Mouse (Mus musculus): ENCODE results near the gene Foxd3. TPM values are rescaled to one million over a fixed set of nuclear protein-coding genes. Genes with fewer than 3 reads are reported as not detected.

Foxd3 gene
- polyA plus RNA-seq, 1 experiment from 2014 or later = 0.07 TPM

- H3K9me3 ChIP-seq (ENCODE audit: control insufficient read depth, low read length) = no peaks in the 10 kb centered on the region
- no peak overlapping the region for H3K27ac ChIP-seq (ENCODE audit: low read depth, low read length)
- H3K9ac ChIP-seq (ENCODE audit: low read depth, low read length) = no peak overlapping the region
- DNase-seq (ENCODE audit: low spot score) (no peak), ATAC-seq (replicated peaks; ENCODE audit: low FRiP score) (no peak)
- no peaks in the 10 kb centered on the region for H3K36me3 ChIP-seq (ENCODE audit: control insufficient read depth, insufficient read depth, low read length)
- 30% methylated on average over 3 of the region's 3 CpGs for WGBS
- H3K4me1 ChIP-seq (replicated peaks; ENCODE audit: control insufficient read depth, insufficient read depth, low read length) = no peaks in the 10 kb centered on the region
- no peak overlapping the region for H3K4me2 ChIP-seq
- no peak overlapping the region for H3K4me3 ChIP-seq (ENCODE audit: low read depth, low read length)
- no peaks in the 10 kb centered on the region for H3K27me3 ChIP-seq (replicated peaks; ENCODE audit: control insufficient read depth, insufficient read depth, low read length)
Measured at GRCm38 (mm10) chr4:99641920-99642319, 14.2 kb upstream of the Foxd3 start.

- no peak overlapping the region for H3K27ac ChIP-seq (ENCODE audit: low read depth, low read length)
- H3K4me3 ChIP-seq (ENCODE audit: low read depth, low read length) = no peak overlapping the region
- no peaks in the 10 kb centered on the region for H3K9me3 ChIP-seq (ENCODE audit: control insufficient read depth, low read length)
- WGBS = 74% methylated on average over 4 of the region's 4 CpGs
- H3K27me3 ChIP-seq (replicated peaks; ENCODE audit: control insufficient read depth, insufficient read depth, low read length) = peaks cover 32% of the 10 kb centered on the region
- no peak overlapping the region for H3K4me2 ChIP-seq
- ATAC-seq (replicated peaks; ENCODE audit: low FRiP score) = no peak
- no peak overlapping the region for H3K9ac ChIP-seq (ENCODE audit: low read depth, low read length)
- no peaks in the 10 kb centered on the region for H3K36me3 ChIP-seq (ENCODE audit: control insufficient read depth, insufficient read depth, low read length)
- no peaks in the 10 kb centered on the region for H3K4me1 ChIP-seq (replicated peaks; ENCODE audit: control insufficient read depth, insufficient read depth, low read length)
- DNase-seq (ENCODE audit: low spot score) = no peak
Measured at GRCm38 (mm10) chr4:99645560-99645959, 10.5 kb upstream of the Foxd3 start.

DNA sequence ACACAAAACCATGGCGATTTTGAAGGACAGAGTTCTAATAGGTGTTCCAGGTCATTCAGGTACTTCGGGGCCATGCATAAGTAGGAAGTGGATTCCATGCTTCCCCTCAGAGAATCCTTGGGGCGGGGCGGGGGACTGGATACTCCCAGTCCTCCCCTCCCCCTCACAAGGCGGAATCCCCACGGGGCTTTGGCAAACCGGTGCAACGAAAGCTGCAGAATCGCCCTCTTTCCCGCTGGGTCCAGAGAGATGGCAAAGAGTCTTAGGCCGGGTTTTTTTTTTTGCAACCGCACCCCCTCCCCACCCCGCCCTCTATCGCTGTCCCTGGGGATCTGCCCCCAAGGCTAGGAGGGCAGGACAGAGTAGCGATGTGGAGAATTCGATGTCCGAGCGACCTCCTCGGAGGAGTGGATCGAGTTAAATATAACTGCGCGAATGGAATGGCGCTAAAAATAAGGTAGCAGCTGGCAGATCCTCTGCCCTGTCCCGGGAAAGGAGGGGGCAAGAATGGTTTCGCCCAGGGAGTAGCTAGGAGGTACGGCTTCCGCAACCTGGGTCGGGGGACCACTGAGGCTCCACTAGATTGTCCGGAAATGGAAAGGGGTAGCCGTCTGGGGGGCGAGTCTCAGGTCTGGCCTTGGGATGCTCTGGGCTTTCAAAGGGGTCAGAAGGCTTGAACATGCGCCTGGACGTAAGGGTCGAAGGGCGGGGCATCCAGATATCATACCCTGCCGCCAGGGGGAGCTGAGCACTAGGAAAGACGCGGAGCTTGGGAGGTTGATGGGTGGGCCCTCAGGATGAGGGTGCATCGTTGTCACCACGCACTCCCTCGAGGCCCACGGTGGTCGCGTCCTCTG is 5.8 kb upstream of the Foxd3 start:
- WGBS = 5% methylated on average over 44 of the region's 44 CpGs
- H3K9ac ChIP-seq (ENCODE audit: low read depth, low read length) = no peak overlapping the region
- no peak overlapping the region for H3K4me2 ChIP-seq
- no peaks in the 10 kb centered on the region for H3K36me3 ChIP-seq (ENCODE audit: control insufficient read depth, insufficient read depth, low read length)
- DNase-seq (ENCODE audit: low spot score) = no peak
- H3K4me3 ChIP-seq (ENCODE audit: low read depth, low read length) = peak overlapping the region; percentile 25; the same call in 1 of the 2 replicates
- no peaks in the 10 kb centered on the region for H3K9me3 ChIP-seq (ENCODE audit: control insufficient read depth, low read length)
- no peak overlapping the region for H3K27ac ChIP-seq (ENCODE audit: low read depth, low read length)
- no peak for ATAC-seq (replicated peaks; ENCODE audit: low FRiP score)
- peaks cover 80% of the 10 kb centered on the region for H3K27me3 ChIP-seq (replicated peaks; ENCODE audit: control insufficient read depth, insufficient read depth, low read length)
- H3K4me1 ChIP-seq (replicated peaks; ENCODE audit: control insufficient read depth, insufficient read depth, low read length) = no peaks in the 10 kb centered on the region

DNA sequence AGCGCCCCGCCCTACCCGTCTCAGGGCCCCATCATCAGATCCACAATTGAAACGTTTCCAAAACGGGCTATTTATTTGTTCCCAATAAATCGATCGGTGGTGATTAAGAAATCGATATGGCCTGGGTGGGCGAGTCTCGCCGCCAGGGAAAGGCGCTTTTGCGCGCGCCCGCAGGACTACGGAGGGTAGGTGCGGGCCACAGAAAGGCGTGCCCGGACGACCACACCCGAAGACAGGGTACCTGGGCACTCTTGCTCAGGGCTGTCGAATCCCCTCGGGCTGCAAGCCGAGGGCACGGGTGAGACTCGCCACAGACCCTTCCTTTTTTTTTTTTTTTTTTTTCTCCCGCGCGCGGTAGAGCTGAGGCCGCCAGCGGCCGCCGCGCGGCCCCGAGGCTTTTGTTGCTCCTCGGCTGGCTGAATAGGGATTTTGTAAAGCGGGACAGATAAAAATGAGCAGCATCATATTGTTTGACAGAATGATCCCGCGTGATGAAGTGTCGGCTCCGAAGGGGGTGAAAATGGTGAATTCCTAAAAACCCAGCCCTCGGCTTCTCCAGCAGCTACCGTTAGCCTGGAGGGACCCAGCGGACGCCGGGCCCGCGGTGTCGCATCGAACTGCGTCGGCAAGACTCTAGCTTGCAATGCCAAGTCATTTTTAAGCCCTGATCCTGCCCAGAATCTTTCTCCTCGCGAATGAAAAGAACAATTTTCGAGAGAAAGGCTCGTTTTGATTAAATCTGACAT is 5.0 kb upstream of the Foxd3 start:
- Histone ChIP-seq H3K36me3 (ENCODE audit: control insufficient read depth, insufficient read depth, low read length) (no peaks in the 10 kb centered on the region), H3K9ac (ENCODE audit: low read depth, low read length) (no peak overlapping the region), H3K4me2 (peak overlapping the region; percentile 38), H3K27me3 (replicated peaks; ENCODE audit: control insufficient read depth, insufficient read depth, low read length) (peaks cover 88% of the 10 kb centered on the region), H3K27ac (ENCODE audit: low read depth, low read length) (no peak overlapping the region), H3K4me1 (replicated peaks; ENCODE audit: control insufficient read depth, insufficient read depth, low read length) (0 out of 2 replicates have a peak, but pooled peaks cover 4% of the 10 kb centered on the region), H3K4me3 (ENCODE audit: low read depth, low read length) (peak overlapping the region; percentile 25; the same call in 1 of the 2 replicates), H3K9me3 (ENCODE audit: control insufficient read depth, low read length) (no peaks in the 10 kb centered on the region)
- ATAC-seq (replicated peaks; ENCODE audit: low FRiP score) (no peak), DNase-seq (ENCODE audit: low spot score) (peak; percentile 35)
- 4% methylated on average over 59 of the region's 59 CpGs for WGBS

DNA sequence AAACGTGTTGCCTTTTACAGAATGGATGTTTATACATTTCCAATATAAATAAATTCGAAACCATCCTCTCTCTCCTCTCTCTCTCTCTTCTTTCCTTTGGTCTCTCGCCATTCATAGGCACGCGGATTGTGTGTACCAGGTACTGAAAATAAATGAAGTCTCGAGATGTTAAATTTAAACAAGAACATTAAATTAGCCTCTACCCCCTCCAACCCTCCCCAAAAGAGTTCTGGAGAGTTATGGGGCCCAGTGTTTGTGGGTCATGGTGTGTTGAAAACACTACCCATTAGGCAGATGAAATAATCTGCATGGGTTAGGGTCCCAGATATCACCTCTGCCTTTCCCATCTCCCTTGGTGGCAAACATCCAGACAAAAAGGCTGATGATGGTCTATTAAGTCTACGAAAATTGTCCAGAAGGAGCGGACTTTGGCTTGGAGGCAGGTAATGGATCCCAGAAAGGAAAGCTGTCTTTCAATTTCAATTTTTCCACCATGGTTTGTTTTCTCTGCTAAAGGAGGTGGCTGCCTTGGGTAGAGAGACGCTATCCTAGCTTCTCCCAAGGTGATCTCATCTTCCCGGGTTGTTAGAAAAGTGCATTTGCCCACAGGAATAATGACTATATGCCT is 4.2 kb upstream of the Foxd3 start:
- ATAC-seq (replicated peaks; ENCODE audit: low FRiP score) = no peak
- WGBS = 16% methylated on average over 10 of the region's 10 CpGs
- Histone ChIP-seq H3K27ac (ENCODE audit: low read depth, low read length) (no peak overlapping the region), H3K9me3 (ENCODE audit: control insufficient read depth, low read length) (no peaks in the 10 kb centered on the region), H3K36me3 (ENCODE audit: control insufficient read depth, insufficient read depth, low read length) (no peaks in the 10 kb centered on the region), H3K4me3 (ENCODE audit: low read depth, low read length) (no peak overlapping the region), H3K27me3 (replicated peaks; ENCODE audit: control insufficient read depth, insufficient read depth, low read length) (peaks cover 96% of the 10 kb centered on the region), H3K4me1 (replicated peaks; ENCODE audit: control insufficient read depth, insufficient read depth, low read length) (peaks cover 5% of the 10 kb centered on the region; the same call in 1 of the 2 replicates), H3K4me2 (no peak overlapping the region), H3K9ac (ENCODE audit: low read depth, low read length) (no peak overlapping the region)
- peak; percentile 32 for DNase-seq (ENCODE audit: low spot score)

GRCm38 (mm10) chr4:99652576-99653210 is 3.4 kb upstream of the Foxd3 start:
- ATAC-seq (replicated peaks; ENCODE audit: low FRiP score) (no peak), DNase-seq (ENCODE audit: low spot score) (peak; percentile 36)
- Histone ChIP-seq H3K9ac (ENCODE audit: low read depth, low read length) (no peak overlapping the region), H3K36me3 (ENCODE audit: control insufficient read depth, insufficient read depth, low read length) (no peaks in the 10 kb centered on the region), H3K4me1 (replicated peaks; ENCODE audit: control insufficient read depth, insufficient read depth, low read length) (peaks cover 5% of the 10 kb centered on the region; the same call in 1 of the 2 replicates), H3K4me2 (no peak overlapping the region), H3K9me3 (ENCODE audit: control insufficient read depth, low read length) (no peaks in the 10 kb centered on the region), H3K27ac (ENCODE audit: low read depth, low read length) (no peak overlapping the region), H3K27me3 (replicated peaks; ENCODE audit: control insufficient read depth, insufficient read depth, low read length) (peaks cover 100% of the 10 kb centered on the region), H3K4me3 (ENCODE audit: low read depth, low read length) (no peak overlapping the region)
- WGBS = 3% methylated on average over 19 of the region's 19 CpGs

GRCm38 (mm10) chr4:99653216-99653607 is 2.9 kb upstream of the Foxd3 start:
- 3% methylated on average over 25 of the region's 25 CpGs for WGBS
- ATAC-seq (replicated peaks; ENCODE audit: low FRiP score) = no peak

DNA sequence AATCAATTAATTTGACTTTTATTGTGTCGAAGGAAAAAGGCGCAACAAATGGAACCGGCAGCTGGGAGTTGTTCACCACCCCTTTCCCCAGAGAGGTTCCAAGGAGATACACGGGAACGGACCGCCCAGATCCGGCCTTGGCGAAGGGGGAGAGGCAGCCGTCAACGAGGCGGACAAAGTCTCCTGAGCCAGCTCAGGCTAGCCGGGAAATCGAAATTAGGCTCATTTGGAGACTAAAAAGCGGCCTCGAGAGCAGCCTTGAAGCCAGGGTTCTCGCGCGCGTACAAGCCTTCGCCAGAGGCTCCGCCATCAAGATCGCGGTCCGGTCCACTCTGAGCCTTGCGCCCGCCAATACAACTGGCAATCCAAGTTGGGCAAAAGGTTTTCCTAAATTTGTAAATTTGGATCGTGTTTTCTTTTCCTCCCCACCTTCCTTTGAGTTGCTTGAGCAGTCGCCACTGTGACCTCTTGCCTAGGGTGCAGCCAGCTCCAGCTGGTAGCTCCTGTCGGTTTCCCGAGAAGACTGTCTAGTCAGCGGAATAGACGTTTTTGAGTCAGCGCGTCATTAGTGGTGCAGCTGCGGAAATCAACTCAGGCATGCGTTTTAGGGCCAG is 2.4 kb upstream of the Foxd3 start:
- H3K4me1 ChIP-seq (replicated peaks; ENCODE audit: control insufficient read depth, insufficient read depth, low read length) = peaks cover 5% of the 10 kb centered on the region; the same call in 1 of the 2 replicates
- no peak overlapping the region for H3K9ac ChIP-seq (ENCODE audit: low read depth, low read length)
- no peak for ATAC-seq (replicated peaks; ENCODE audit: low FRiP score)
- peak; percentile 39 for DNase-seq (ENCODE audit: low spot score)
- no peaks in the 10 kb centered on the region for H3K36me3 ChIP-seq (ENCODE audit: control insufficient read depth, insufficient read depth, low read length)
- H3K4me2 ChIP-seq = no peak overlapping the region
- no peak overlapping the region for H3K4me3 ChIP-seq (ENCODE audit: low read depth, low read length)
- no peak overlapping the region for H3K27ac ChIP-seq (ENCODE audit: low read depth, low read length)
- peaks cover 97% of the 10 kb centered on the region for H3K27me3 ChIP-seq (replicated peaks; ENCODE audit: control insufficient read depth, insufficient read depth, low read length)
- H3K9me3 ChIP-seq (ENCODE audit: control insufficient read depth, low read length) = no peaks in the 10 kb centered on the region
- 1% methylated on average over 36 of the region's 36 CpGs for WGBS

More at GRCm38 (mm10) chr4:99653216-99653607, 2.9 kb upstream of the Foxd3 start:
- H3K4me2 ChIP-seq = no peak overlapping the region
- no peaks in the 10 kb centered on the region for H3K36me3 ChIP-seq (ENCODE audit: control insufficient read depth, insufficient read depth, low read length)
- H3K4me3 ChIP-seq (ENCODE audit: low read depth, low read length) = no peak overlapping the region
- peaks cover 100% of the 10 kb centered on the region for H3K27me3 ChIP-seq (replicated peaks; ENCODE audit: control insufficient read depth, insufficient read depth, low read length)
- no peak overlapping the region for H3K27ac ChIP-seq (ENCODE audit: low read depth, low read length)
- no peaks in the 10 kb centered on the region for H3K9me3 ChIP-seq (ENCODE audit: control insufficient read depth, low read length)
- H3K4me1 ChIP-seq (replicated peaks; ENCODE audit: control insufficient read depth, insufficient read depth, low read length) = peaks cover 5% of the 10 kb centered on the region; the same call in 1 of the 2 replicates
- DNase-seq (ENCODE audit: low spot score) = peak; percentile 43
- no peak overlapping the region for H3K9ac ChIP-seq (ENCODE audit: low read depth, low read length)

Data from liver, embryonic 11.5 days (tissue).